Mouse (Mus musculus): Measurements from ENCODE around the gene Rnf167.

The Rnf167 gene

GRCm38 (mm10) chr11:70637764-70638163 lies 9.3 kb upstream of the Rnf167 start:
- no peak for DNase-seq (ENCODE audit: low read depth, low spot score)

GRCm38 (mm10) chr11:70638293-70638692 lies 8.7 kb upstream of the Rnf167 start:
- no peak for DNase-seq (ENCODE audit: low read depth, low spot score)

- no peak for DNase-seq (ENCODE audit: low read depth, low spot score)
Measured at GRCm38 (mm10) chr11:70638714-70639278, 8.2 kb upstream of the Rnf167 start, which contains the start of gene Gp1ba. Gene Gp1ba, plus strand, starts transcription at chr11:70639122.

- no peak for DNase-seq (ENCODE audit: low read depth, low spot score)
Measured at GRCm38 (mm10) chr11:70639976-70640375, 7.1 kb upstream of the Rnf167 start.

GRCm38 (mm10) chr11:70641241-70641640 lies 5.8 kb upstream of the Rnf167 start:
- no peak for DNase-seq (ENCODE audit: low read depth, low spot score)

- no peak for DNase-seq (ENCODE audit: low read depth, low spot score)
Measured at GRCm38 (mm10) chr11:70643051-70643450, 4.0 kb upstream of the Rnf167 start.

GRCm38 (mm10) chr11:70644564-70645103 lies 2.4 kb upstream of the Rnf167 start:
- no peak for DNase-seq (ENCODE audit: low read depth, low spot score)

GRCm38 (mm10) chr11:70645461-70646258 lies 1.4 kb upstream of the Rnf167 start:
- no peak for DNase-seq (ENCODE audit: low read depth, low spot score)

GRCm38 (mm10) chr11:70646259-70646555 lies 828 bp upstream of the Rnf167 start:
- DNase-seq (ENCODE audit: low read depth, low spot score) = no peak

- DNase-seq (ENCODE audit: low read depth, low spot score) = no peak
Measured at GRCm38 (mm10) chr11:70647716-70648420, 833 bp downstream of the Rnf167 start.

- no peak for DNase-seq (ENCODE audit: low read depth, low spot score)
Measured at GRCm38 (mm10) chr11:70648512-70648911, 1.5 kb downstream of the Rnf167 start.

- no peak for DNase-seq (ENCODE audit: low read depth, low spot score)
Measured at GRCm38 (mm10) chr11:70649185-70649734, 2.2 kb downstream of the Rnf167 start.

- no peak for DNase-seq (ENCODE audit: low read depth, low spot score)
Measured at GRCm38 (mm10) chr11:70650322-70651175, 3.5 kb downstream of the Rnf167 start.

GRCm38 (mm10) chr11:70651391-70651790 lies 4.4 kb downstream of the Rnf167 start:
- no peak for DNase-seq (ENCODE audit: low read depth, low spot score)

- no peak for DNase-seq (ENCODE audit: low read depth, low spot score)
Measured at GRCm38 (mm10) chr11:70652029-70652883, 5.2 kb downstream of the Rnf167 start.

GRCm38 (mm10) chr11:70652884-70653344 lies 5.9 kb downstream of the Rnf167 start:
- no peak for DNase-seq (ENCODE audit: low read depth, low spot score)

- DNase-seq (ENCODE audit: low read depth, low spot score) = no peak
Measured at GRCm38 (mm10) chr11:70653345-70654197, 6.5 kb downstream of the Rnf167 start.

GRCm38 (mm10) chr11:70654198-70654922 lies 7.3 kb downstream of the Rnf167 start, which contains the start of gene Pfn1:
Gene Pfn1, minus strand, starts transcription at chr11:70654644.
- DNase-seq (ENCODE audit: low read depth, low spot score) = peak; percentile 62
